Mouse (Mus musculus): Measurements from ENCODE around the gene Taar8b.

- TF ChIP-seq CTCF (IDR thresholded peaks at IDR 0.05; ENCODE audit: control insufficient read depth, insufficient read depth, insufficient read length) (no peak), MAX (IDR thresholded peaks at IDR 0.05) (no peak), MYOG (IDR thresholded peaks at IDR 0.05; ENCODE audit: control insufficient read depth, extremely low read depth, insufficient read length) (no peak), USF1 (IDR thresholded peaks at IDR 0.05; ENCODE audit: low read depth) (no peak)
Observed at GRCm38 (mm10) chr10:24134071-24134645, 42.1 kb upstream of the Taar8b start.
